Mouse (Mus musculus) R1 (cell line): ENCODE results near the gene Rag2.

Source experiments
- DNase-seq: peaks from one replicate; pipeline ENCODE4 v3.0.0-alpha.2; 2018; ENCODE audit warnings: low read depth, low spot score

Rag2 gene

DNA sequence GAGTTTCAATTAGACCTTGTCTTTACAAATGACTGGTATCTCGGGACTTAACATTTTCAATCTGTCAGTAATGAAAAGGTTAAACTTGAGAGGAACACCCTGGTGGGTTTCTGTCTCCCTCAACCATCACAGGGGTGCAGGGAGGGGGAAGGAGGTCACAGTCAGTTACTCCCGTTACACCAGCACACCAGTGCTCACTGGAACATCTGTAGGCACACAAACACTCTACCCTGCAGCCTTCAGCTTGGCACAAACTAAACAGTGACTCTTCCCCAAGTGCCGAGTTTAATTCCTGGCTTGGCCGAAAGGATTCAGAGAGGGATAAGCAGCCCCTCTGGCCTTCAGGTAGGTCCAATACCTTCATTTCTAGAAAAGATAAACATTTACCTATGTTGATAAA is at the start of gene Rag2:
TSS of gene Rag2 (plus strand) at position 193 of the 400 bp plus-strand sequence.
- DNase-seq, result no peak

DNA sequence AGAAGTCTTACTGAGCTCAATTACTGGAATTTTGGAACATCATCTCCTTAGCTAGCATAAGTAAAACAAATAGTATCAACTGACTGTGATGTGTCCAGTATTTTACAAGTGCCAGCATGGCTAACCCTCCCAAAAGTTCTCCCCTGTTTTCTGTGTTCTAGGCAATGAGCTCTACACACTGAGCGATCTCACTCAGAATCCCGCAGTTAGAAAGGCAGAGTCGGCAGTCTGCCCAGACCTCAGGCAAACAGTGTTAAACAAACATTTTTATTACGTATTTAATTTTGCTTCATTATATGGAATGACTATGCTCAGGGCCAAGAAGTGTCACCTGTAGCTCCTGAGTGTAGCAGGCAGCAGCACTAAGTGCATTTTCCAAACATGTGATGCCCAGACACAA is 47.3 kb upstream of the Rag2 start:
- DNase-seq, result no peak

GRCm38 (mm10) chr2:101580027-101580426 is 44.5 kb upstream of the Rag2 start:
- no peak for DNase-seq

GRCm38 (mm10) chr2:101580428-101580827 is 44.1 kb upstream of the Rag2 start:
- no peak for DNase-seq

DNA sequence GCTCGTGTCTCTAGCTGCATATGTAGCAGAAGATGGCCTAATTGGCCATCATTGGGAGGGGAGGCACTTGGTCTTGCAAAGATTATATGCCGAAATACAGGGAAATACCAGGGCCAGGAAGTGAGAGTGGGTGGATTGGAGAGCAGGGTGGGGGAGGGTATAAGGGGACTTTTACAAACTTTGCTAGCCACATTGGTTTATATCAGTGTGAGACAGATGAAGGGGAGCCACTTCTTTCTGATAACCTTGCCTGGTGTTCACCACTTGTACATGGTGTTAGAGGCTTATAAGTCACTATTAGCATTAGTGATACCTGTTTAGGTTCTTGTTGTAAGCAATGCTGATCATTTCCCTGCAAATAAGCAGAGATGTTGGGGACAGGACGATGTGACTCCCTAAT is 43.5 kb upstream of the Rag2 start:
- no peak for DNase-seq

DNA sequence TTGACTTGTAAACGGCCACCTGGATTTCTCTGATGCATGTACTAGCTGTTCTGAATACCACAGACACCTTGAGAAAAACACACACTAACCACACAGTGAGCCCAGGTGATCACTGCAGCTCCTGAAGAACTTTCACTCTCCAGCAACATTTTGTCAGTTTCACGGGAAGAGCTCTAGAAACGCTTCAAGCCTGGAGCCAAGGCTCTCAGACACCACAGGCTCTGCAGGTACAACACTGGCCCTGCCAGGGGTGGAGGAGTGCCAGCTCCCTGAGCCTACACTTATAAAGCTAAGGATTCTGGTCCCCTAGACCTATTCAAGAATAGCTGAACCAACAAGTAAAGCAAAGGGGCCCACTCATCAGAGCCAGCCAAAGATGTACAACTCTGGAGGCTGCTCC is 43.1 kb upstream of the Rag2 start:
- DNase-seq, result no peak

- no peak for DNase-seq
These were observed 33.2 kb upstream of the Rag2 start for GRCm38 (mm10) chr2:101591356-101591755.

- no peak for DNase-seq
These were observed 32.3 kb upstream of the Rag2 start for GRCm38 (mm10) chr2:101592023-101592841.

- DNase-seq, result no peak
These were observed 31.6 kb upstream of the Rag2 start for GRCm38 (mm10) chr2:101592886-101593285.

DNA sequence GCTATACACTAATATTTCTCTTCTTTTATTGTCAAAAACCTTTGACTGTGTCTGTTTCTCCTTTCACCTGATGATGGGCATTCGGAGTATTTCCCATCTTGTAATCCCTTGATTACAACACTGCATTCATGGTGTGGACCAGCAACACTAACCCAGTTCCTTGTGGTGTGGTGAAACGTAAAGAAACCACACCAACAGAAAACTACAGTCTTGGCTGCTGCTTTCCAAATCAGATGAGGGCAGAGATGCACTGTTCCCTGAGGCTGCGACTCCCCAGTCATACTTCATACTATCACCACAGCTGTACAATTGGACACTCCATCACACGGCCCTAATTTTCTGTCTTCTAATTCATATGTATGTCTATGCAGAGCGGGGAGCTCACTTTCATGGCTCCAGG is 29.8 kb upstream of the Rag2 start:
- no peak for DNase-seq

DNA sequence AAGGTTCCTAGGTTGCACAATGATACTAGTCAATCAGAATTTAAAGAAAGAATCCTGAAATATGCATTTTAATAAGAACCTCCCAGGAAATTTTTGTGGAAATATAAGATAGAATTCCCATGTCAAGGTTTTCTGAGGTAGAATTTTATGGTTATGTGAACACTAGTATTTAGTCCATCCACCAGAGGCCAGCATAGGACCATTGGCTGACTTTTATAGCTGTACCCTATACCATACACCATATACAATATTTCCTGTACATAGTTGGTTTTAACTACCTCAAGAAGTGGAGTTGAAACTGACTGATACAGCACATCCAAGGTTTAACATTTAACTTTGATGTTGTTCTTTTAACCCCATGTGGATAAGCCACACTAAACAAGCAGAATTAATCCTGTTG is 27.3 kb upstream of the Rag2 start:
- no peak for DNase-seq

DNA sequence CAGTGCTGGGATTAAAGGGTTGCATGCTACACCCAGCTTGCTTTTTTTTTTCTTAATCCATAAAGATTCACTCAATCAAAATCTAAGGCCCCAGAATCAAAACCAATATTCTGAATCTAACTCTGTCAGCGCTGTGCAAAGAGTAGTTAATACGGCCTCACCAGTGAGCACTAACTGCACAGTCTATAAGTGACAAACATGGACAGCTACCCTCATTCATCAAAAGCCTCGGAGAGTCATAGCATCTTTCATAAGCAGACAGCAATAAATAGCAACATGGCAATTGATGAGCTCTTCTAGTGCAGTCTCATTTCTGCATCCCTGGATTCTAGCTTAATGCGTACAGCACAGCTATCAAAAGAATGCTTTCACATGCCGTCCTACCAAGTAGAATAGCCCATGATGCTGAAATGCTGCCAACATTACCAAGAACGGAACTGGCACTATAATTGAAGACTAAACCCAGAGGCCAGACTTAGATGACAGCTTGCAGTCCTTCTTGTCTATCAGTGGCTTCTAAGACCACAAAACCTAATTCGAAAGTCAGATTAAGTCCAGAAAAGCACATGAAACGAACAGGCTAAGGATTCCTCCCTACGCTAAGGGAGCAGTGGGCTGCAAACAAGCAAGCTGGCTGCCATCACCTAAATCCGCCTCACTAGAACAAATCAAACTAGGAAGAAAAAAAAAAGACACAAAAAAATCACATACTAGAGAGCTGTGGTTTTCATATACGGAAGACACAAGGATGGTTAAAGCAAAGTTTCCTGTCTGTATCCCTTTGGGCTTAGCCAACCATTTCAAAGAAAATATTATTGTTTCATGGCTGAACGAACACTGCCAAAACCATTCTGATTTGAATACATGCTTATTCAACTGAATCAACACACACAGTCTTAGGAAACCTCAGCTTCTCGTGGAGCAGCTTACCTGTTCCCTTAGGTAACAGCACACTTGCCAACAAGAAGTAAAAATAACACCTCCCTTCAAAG is 26.0 kb upstream of the Rag2 start:
- no peak for DNase-seq

- no peak for DNase-seq
These were observed 23.8 kb upstream of the Rag2 start for GRCm38 (mm10) chr2:101600703-101601102.

DNA sequence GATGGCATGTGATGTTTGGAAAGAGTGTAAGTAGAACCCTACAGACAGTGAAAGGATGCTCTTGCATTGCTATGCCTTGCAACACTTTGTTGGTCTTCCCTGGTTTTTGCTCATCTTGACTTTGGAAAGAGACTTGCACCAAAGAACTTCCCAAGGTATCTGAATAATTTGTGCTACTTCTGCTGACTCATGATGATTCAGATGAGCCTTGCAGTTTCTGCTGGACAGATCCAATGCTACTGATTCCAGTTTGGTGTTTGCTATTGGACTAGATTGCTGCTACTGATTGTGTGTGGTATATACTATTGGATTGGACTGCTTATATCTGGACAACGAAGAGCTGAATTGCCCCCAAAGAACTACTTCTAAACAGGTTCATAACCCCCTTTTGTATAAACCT is 21.4 kb upstream of the Rag2 start:
- peak; percentile 57 for DNase-seq

DNA sequence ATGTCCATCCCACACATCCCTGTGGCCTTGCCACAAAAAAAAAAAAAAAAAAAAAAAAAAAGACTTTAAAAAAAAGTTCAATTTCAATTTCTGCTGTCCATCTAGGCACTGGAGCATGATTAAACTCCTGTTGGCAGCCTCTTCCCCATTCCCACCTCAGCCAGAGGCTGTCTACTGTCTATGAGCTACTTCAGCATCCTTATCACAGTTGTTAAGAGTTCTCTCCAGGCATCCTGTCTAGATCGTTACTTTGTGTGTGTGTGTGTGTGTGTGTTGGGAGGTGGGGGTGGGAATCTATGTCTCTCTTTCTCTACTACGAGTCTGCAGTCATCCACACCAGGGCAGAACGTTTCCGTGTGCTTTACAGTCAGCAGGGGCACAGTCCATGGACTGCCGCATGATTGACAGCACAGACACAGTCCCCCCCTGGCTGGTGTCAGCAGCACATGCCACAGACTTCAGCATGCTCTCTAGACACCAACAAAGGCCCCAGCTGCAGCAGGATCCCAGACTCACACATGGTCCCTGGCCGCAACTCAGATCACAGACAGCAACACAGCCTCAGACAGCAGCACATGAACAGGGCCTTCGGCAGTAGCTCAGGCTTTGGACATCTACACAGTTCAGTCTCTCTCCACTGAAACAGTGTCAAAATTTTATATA is 16.2 kb upstream of the Rag2 start:
- DNase-seq, result no peak

DNA sequence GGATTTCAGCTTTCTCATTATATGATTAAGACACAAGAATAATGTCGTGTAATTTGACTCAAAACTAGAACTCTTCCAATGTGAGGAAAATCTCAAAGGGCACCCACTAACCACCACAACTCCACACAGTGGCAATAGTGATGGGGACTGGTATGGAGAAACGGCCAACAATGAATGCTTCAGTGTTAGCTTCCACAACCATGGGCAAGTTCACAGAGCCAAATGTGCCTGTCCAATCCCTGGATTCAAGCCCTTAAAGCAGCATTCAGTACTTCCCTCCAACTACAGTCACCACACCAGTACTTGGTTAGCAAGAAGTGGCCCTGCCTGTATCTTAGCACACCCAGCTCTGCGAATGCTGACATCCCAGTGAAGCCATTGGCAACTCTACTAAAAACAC is 13.7 kb upstream of the Rag2 start:
- DNase-seq, result no peak

GRCm38 (mm10) chr2:101615464-101616305 is 8.8 kb upstream of the Rag2 start:
- no peak for DNase-seq

- no peak for DNase-seq
These were observed 6.1 kb upstream of the Rag2 start for GRCm38 (mm10) chr2:101618373-101618772.

DNA sequence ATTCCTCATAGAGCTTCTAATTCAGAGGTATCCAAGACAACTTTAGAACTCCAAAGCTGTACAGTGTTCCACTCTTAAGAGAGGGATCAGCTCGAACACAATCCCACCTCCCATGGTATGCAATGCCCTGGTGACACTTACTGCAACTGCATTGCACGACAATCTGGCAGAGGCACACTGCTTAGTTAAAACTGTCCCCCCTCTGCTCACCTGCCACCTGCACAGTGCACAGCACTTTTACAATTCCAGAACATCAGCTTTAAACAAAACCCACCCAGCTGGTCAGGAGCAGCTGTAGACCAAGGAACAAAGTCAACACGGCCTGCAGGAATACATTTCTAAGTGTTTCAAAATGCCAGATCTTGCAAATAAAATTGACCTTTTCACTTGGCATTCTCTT is 3.6 kb upstream of the Rag2 start:
- DNase-seq, result no peak

DNA sequence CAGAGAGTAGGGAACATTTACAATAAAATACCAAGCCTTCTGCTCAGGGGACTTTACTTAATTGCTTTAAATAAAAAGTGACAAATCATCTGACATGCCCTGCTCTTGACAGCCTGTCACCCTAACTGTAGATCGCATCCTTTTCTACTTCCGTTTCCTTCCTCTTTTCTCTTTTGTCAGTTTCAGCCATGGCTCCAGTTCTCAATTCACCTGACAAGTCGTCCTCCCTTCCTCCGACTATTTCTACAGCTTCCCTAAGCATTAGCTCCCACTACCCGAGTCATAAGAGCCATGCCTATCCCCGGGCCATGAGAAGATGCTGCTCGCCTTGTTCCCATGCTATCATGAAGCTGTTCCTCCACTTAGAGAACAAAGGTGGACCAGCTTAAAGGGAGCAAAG is 2.9 kb upstream of the Rag2 start:
- DNase-seq, result no peak

- no peak for DNase-seq
These were observed 1.5 kb upstream of the Rag2 start for GRCm38 (mm10) chr2:101623042-101623441.
